Mouse (Mus musculus) heart, postnatal 25 days (tissue): ENCODE results near the gene Taf12. TPM values are rescaled to one million over a fixed set of nuclear protein-coding genes. Genes with fewer than 3 reads are reported as not detected.

Experiments
- total RNA-seq, 2 experiments: library from RNA; stranded (reverse); gene quantifications; 2 replicates each; pipeline ENCODE4 v1.2.3; 2021

Gene Taf12
- total RNA-seq, 2 experiments from 2014 or later: 30.2 TPM

Other genes with a start within 250 kb of the Taf12 start
- under 1 TPM in 1 of 2 experiments, not detected in 1; 0.17 TPM for gene Gm10300, start 199.7 kb upstream of the Taf12 start, total RNA-seq
- gene Epb41, start 199.1 kb upstream of the Taf12 start, total RNA-seq: 100 to 1,000 TPM; 144 to 184 TPM
- gene Oprd1, start 129.9 kb upstream of the Taf12 start, total RNA-seq: under 1 TPM; 0.20 to 0.23 TPM
- 10 to 100 TPM; 26.1 to 27.9 TPM for gene Ythdf2, start 62.1 kb upstream of the Taf12 start, total RNA-seq
- gene Gmeb1, start 12.8 kb upstream of the Taf12 start, total RNA-seq: 10 to 100 TPM; 10.5 to 11.5 TPM
- gene Rab42, start 29.0 kb downstream of the Taf12 start, total RNA-seq: 1 to 10 TPM in 1 of 2 experiments, under 1 TPM in 1; 0.57 to 1.1 TPM
- gene Trnau1ap, start 55.2 kb downstream of the Taf12 start, total RNA-seq: 10 to 100 TPM; 22.2 to 23.7 TPM
- gene Rcc1, start 79.2 kb downstream of the Taf12 start, total RNA-seq: 1 to 10 TPM; 8.6 to 8.9 TPM
- 10 to 100 TPM; 23.2 to 23.4 TPM for gene Phactr4, start 148.1 kb downstream of the Taf12 start, total RNA-seq
- 1 to 10 TPM; 4.4 to 4.8 TPM for gene Med18, start 189.5 kb downstream of the Taf12 start, total RNA-seq
- 1 to 10 TPM; 2.5 to 3.3 TPM for gene Sesn2, start 236.1 kb downstream of the Taf12 start, total RNA-seq